Mouse (Mus musculus): ENCODE data around the gene Lamp2. TPM values are rescaled to one million over a fixed set of nuclear protein-coding genes. Genes with fewer than 3 reads are reported as not detected.

The Lamp2 gene
- polyA plus RNA-seq, 1 experiment: 35.6 TPM

DNA sequence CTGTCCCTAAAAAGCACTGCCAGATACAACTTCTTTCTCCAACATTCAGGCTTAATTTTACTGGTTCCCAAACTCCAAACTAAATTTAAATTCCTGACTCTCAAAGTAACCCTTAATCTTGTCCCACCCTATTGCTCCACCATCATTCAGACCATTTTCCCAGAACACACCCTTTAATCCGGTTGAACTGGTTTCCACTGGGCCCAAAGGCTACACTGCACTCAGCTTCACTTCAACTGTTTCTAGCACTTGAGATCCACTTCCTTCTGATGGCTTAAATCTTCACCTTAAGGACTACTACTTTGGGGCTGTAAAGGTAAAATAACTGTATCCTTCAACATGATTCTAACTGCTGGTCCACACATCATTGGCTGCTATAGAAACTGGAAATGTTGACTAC is 10.5 kb downstream of the Lamp2 start:
- TF ChIP-seq CTCF (IDR thresholded peaks at IDR 0.05; ENCODE audit: control insufficient read depth, insufficient read depth, low read length) (no peak), POLR2A (IDR thresholded peaks at IDR 0.05; ENCODE audit: borderline replicate concordance, control insufficient read depth, low read depth, low read length) (no peak)
- no peak overlapping the region for H3K4me3 ChIP-seq (replicated peaks; ENCODE audit: control insufficient read depth, low read depth, low read length)
- no peak overlapping the region for H3K27ac ChIP-seq (ENCODE audit: control insufficient read depth, insufficient read depth, low read depth, low read length, poor library complexity)
- WGBS: 62% methylated on average over 1 of the region's 1 CpGs
- no peaks in the 10 kb centered on the region for H3K4me1 ChIP-seq (ENCODE audit: control insufficient read depth, insufficient read depth, low read length)

DNA sequence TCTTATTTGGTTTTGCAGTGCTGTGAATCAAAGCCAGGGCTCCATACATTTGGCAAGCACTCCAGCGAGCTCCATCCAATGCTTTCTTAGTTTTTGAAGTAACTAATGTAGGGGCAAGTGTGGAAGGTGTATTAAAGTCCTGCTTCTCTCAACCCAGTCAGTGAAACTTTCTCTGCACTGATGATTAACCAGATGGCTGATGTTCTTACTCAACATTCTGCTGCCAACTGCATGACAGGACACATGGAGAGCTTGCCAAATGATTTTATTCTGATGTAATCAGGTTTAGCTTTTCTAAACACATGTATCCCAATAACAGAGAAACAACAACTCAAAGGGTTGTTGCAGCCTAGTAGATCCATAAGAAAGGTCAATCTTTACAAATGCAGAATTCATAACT is 13.8 kb downstream of the Lamp2 start:
- no peak overlapping the region for H3K4me3 ChIP-seq (replicated peaks; ENCODE audit: control insufficient read depth, low read depth, low read length)
- no peak for TF ChIP-seq CTCF (IDR thresholded peaks at IDR 0.05; ENCODE audit: control insufficient read depth, insufficient read depth, low read length)
- no peak for TF ChIP-seq POLR2A (IDR thresholded peaks at IDR 0.05; ENCODE audit: borderline replicate concordance, control insufficient read depth, low read depth, low read length)
- 70% methylated on average over 1 of the region's 1 CpGs for WGBS
- H3K4me1 ChIP-seq (ENCODE audit: control insufficient read depth, insufficient read depth, low read length): no peaks in the 10 kb centered on the region
- no peak overlapping the region for H3K27ac ChIP-seq (ENCODE audit: control insufficient read depth, insufficient read depth, low read depth, low read length, poor library complexity)

DNA sequence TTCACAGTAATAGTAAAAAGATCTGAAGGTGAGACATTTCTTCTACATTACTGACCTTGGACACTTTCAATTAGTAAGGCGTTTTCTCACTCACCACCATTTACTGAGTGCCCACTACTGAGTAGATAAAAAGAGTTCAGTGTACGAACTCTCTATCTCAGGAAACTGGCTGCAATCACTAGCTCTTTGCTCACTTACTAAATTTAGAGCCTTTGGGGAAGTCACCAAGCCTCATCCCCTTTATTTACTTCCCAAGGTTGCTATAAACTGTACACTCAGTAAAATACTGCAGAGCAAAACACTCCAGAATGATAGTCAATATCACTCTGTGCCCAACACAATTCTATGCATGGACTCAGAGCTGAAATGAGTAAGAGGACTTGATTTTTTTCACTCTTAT is 16.6 kb downstream of the Lamp2 start:
- H3K4me3 ChIP-seq (replicated peaks; ENCODE audit: control insufficient read depth, low read depth, low read length): no peak overlapping the region
- H3K27ac ChIP-seq (ENCODE audit: control insufficient read depth, insufficient read depth, low read depth, low read length, poor library complexity): no peak overlapping the region
- TF ChIP-seq POLR2A (IDR thresholded peaks at IDR 0.05; ENCODE audit: borderline replicate concordance, control insufficient read depth, low read depth, low read length): no peak
- TF ChIP-seq CTCF (IDR thresholded peaks at IDR 0.05; ENCODE audit: control insufficient read depth, insufficient read depth, low read length): no peak
- WGBS: 40% methylated on average over 2 of the region's 2 CpGs
- no peaks in the 10 kb centered on the region for H3K4me1 ChIP-seq (ENCODE audit: control insufficient read depth, insufficient read depth, low read length)

DNA sequence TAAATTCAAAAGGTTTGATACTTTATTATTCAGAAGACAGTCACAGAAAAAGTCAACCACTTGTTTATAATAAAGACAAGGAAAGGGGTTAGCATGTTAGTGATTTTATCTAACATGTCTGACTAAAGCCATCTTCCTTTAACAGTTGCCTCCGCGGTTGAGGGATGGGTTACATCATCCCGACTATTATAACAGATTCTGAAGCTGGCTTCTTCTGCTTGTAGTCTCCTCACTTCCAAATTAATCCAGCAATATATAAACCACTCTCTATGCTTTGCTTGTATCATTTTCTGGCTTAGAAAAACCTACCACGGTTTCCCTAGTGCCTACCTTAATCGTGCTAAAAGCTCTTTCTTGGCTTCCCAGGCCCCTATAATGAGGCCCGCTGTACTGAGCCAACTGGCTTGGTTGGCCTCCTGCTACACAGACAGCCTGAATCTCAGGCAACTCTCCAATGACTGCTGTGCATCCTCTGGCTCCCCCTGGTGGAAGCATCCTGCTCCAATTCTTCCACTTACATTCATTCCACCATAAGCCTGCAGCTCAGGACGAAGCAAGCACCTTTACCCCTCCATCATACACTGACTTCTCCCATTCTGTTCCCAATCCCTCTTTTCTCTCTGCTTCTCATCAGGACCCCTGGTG is 18.0 kb downstream of the Lamp2 start:
- Histone ChIP-seq H3K27ac (ENCODE audit: control insufficient read depth, insufficient read depth, low read depth, low read length, poor library complexity) (no peak overlapping the region), H3K4me1 (ENCODE audit: control insufficient read depth, insufficient read depth, low read length) (no peaks in the 10 kb centered on the region), H3K4me3 (replicated peaks; ENCODE audit: control insufficient read depth, low read depth, low read length) (no peak overlapping the region)
- TF ChIP-seq CTCF (IDR thresholded peaks at IDR 0.05; ENCODE audit: control insufficient read depth, insufficient read depth, low read length) (peak; percentile 85), POLR2A (IDR thresholded peaks at IDR 0.05; ENCODE audit: borderline replicate concordance, control insufficient read depth, low read depth, low read length) (no peak)
- WGBS: 47% methylated on average over 7 of the region's 7 CpGs

DNA sequence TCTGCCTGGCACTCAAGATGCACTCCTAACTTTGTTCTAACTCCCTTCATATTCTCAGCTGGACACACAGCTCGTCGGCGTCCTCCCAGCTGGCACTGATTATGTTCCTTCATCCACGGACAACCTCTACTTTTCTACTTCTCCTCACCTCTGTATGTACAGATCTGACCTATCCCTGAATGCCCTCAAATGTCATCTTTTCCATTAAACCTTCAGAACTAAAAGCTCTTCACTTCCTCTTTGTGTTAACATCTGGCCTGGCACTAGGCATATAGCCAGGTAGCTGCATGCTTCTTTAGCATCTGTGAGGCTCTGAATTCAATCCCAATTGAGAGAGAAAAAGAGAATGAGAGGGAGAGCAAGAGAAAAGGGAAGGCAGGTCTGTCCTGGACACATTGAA is 26.8 kb downstream of the Lamp2 start:
- 86% methylated on average over 4 of the region's 4 CpGs for WGBS

DNA sequence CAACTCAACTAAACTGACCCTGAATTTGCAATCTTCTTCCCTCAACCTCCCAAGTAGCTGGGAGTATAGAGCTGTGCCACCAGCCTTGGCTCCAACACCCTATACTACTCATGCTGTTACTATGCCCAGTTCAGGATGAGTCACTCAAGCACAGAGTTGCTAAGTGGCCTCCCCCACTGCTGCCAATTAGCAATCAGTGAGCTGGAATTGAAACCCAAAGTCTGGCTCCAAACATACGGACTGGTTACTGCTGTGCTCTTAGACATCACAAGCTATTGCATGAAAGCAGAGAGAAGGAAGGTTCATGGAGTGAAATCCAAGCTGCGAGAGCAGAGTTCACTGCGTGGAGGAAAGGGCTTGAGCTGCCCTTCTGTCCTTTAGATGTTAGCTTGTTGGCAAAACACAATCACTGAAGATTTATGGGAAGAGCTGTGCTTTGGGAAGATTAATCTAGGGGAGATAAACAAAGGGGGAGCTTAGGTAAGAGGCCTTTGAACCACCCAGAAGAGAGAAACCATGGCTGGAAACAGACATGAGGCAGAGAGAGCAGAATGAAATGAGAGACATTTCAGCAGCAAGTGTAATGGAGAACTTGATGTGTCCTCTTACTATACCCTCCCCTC is 27.3 kb downstream of the Lamp2 start:
- H3K4me3 ChIP-seq (replicated peaks; ENCODE audit: control insufficient read depth, low read depth, low read length): no peak overlapping the region
- H3K27ac ChIP-seq (ENCODE audit: control insufficient read depth, insufficient read depth, low read depth, low read length, poor library complexity): no peak overlapping the region
- no peaks in the 10 kb centered on the region for H3K4me1 ChIP-seq (ENCODE audit: control insufficient read depth, insufficient read depth, low read length)
- TF ChIP-seq CTCF (IDR thresholded peaks at IDR 0.05; ENCODE audit: control insufficient read depth, insufficient read depth, low read length) (no peak), POLR2A (IDR thresholded peaks at IDR 0.05; ENCODE audit: borderline replicate concordance, control insufficient read depth, low read depth, low read length) (no peak)
- WGBS: 77% methylated on average over 3 of the region's 3 CpGs

More for the DNA sequence above, 26.8 kb downstream of the Lamp2 start:
- H3K4me3 ChIP-seq (replicated peaks; ENCODE audit: control insufficient read depth, low read depth, low read length): no peak overlapping the region
- TF ChIP-seq POLR2A (IDR thresholded peaks at IDR 0.05; ENCODE audit: borderline replicate concordance, control insufficient read depth, low read depth, low read length) (no peak), CTCF (IDR thresholded peaks at IDR 0.05; ENCODE audit: control insufficient read depth, insufficient read depth, low read length) (no peak)
- no peak overlapping the region for H3K27ac ChIP-seq (ENCODE audit: control insufficient read depth, insufficient read depth, low read depth, low read length, poor library complexity)
- no peaks in the 10 kb centered on the region for H3K4me1 ChIP-seq (ENCODE audit: control insufficient read depth, insufficient read depth, low read length)

DNA sequence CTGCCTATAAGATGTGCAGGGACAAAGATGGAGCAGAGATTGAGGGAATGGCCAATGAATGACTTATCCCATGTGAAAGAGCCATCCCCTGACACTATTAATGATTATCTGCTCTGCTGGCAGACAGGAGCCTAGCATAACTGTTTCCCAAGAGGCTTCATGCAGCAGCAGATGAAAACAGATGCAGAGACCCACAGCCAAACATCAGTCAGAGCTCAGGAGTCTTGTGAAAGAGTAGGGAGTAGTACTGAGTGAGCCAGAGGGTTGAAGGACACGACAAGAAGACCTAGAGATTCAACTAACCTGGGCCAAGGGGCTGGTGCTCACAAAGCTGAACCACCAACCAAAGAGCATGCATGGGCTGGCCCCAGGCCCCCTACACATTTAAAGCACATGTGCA is 30.2 kb downstream of the Lamp2 start:
- Histone ChIP-seq H3K4me1 (ENCODE audit: control insufficient read depth, insufficient read depth, low read length) (no peaks in the 10 kb centered on the region), H3K27ac (ENCODE audit: control insufficient read depth, insufficient read depth, low read depth, low read length, poor library complexity) (no peak overlapping the region), H3K4me3 (replicated peaks; ENCODE audit: control insufficient read depth, low read depth, low read length) (no peak overlapping the region)
- TF ChIP-seq POLR2A (IDR thresholded peaks at IDR 0.05; ENCODE audit: borderline replicate concordance, control insufficient read depth, low read depth, low read length) (no peak), CTCF (IDR thresholded peaks at IDR 0.05; ENCODE audit: control insufficient read depth, insufficient read depth, low read length) (no peak)
- 77% methylated on average over 1 of the region's 1 CpGs for WGBS

DNA sequence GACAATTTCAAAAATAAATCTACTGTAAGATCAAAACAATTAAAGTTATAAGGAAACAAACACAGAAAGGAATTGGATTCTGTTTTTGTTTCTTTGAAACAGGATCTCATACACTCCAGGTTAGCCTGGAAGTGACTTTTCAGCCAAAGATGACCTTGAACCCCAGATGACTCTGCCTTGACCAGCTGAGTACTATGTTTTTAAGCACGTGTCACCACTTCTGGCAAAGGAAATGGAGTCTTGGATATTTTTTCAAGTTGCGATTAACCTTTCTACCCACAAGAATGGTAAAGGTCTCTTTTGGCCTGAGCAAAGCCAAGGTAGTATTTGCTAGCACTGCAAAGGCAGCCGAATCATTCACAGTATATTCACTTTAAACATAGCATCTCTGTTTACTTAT is 33.2 kb downstream of the Lamp2 start:
- H3K27ac ChIP-seq (ENCODE audit: control insufficient read depth, insufficient read depth, low read depth, low read length, poor library complexity): no peak overlapping the region
- TF ChIP-seq POLR2A (IDR thresholded peaks at IDR 0.05; ENCODE audit: borderline replicate concordance, control insufficient read depth, low read depth, low read length): no peak
- no peak for TF ChIP-seq CTCF (IDR thresholded peaks at IDR 0.05; ENCODE audit: control insufficient read depth, insufficient read depth, low read length)
- no peak overlapping the region for H3K4me3 ChIP-seq (replicated peaks; ENCODE audit: control insufficient read depth, low read depth, low read length)
- WGBS: 85% methylated on average over 3 of the region's 3 CpGs
- H3K4me1 ChIP-seq (ENCODE audit: control insufficient read depth, insufficient read depth, low read length): no peaks in the 10 kb centered on the region
